Mouse (Mus musculus) urinary bladder, adult 2 months (tissue): ENCODE results near the gene Vamp8. TPM values are rescaled to one million over a fixed set of nuclear protein-coding genes. Genes with fewer than 3 reads are reported as not detected.

Experiments used
- DNase-seq: peaks from one replicate; pipeline ENCODE4 v3.0.0; 2022; ENCODE audit warnings: low spot score
- polyA plus RNA-seq: library from polyadenylated mRNA; depleted of rRNA; stranded (reverse); fragments of >200 nt; gene quantifications from 2 replicates; pipeline ENCODE4 v1.2.3, GENCODE M21; 2012; rRNA removed

Vamp8 gene
- polyA plus RNA-seq, 1 experiment, result 282 TPM

- no peak for DNase-seq
Observed at GRCm38 (mm10) chr6:72354025-72354424, 36.5 kb downstream of the Vamp8 start.

DNA sequence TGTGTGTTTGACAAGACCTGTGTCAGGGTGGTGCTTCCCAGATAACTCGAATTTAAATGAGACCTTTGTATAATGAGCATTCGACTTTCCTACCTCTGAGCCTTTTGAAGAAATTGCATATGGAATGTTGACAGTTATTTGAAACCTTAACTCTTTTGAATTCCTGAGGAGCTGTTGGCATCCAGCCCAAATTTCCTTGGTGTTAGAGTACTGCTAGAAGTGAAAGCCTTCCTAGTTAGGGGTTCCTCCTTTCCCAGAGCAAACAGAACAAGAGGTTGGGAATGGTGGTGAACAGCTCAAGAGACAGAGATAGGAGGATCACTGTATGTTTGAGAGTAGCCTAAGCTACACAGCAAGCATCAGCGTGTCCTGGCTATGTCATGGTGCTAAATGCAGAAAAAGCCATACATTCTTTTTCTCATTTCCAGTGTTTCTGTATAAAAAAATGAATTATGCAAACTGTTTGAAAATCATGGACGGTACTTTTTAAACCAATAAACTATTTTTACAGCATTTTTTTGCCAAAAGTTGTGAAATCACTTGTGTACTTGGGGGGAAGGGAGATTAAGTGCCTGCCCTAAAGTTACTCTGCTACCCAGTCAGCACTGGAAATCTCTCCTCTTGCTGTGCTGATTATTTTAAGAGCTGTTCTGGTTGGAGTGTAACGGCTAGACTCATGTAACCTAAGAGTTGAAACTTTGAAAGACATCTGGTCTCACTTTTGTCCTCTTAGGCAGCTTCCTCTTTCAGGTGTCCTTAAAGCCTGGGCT, 37.7 kb downstream of the Vamp8 start:
- no peak for DNase-seq

- DNase-seq, result no peak
Observed at GRCm38 (mm10) chr6:72350214-72350613, 40.3 kb downstream of the Vamp8 start.

- no peak for DNase-seq
Observed at GRCm38 (mm10) chr6:72348411-72348810, 42.1 kb downstream of the Vamp8 start.

DNA sequence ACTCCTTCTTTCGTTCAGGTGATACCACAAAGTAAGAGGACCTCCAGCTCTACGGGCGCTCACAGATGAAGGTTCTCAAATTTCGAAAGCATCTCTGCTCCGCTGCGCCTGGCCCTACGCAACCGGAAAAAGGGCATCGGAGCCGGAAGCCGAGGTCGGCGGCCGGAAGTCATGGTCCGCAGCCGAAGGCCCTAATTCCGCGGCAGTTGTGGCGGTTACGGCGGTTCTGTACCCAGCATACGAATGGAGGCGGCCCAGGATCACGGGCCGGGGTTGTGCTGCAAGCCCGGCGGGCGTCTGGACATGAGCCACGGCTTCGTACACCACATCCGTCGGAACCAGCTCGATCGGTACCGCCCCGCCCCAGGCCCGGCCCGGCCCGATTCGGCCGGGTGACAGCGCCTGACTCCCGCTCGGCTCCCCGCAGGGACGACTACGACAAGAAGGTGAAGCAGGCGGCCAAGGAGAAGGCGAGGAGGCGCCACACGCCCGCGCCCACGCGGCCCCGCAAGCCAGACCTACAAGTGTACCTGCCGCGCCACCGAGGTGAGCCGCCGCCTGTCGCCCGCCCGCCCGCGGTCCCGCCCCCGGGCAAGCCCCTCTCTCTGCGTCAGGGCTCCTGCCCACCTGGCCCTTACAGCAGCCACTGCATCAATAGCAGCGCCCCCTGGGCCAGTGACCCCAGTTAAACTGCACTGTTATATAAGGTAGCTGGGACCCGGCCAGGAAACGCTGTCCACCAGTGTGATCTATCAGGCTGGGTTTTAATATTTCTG, 43.1 kb downstream of the Vamp8 start, which contains the start of gene 0610030E20Rik:
Gene 0610030E20Rik, plus strand, starts transcription at position 152 of the 776 bp plus-strand sequence.
- DNase-seq, result peak; percentile 68

DNA sequence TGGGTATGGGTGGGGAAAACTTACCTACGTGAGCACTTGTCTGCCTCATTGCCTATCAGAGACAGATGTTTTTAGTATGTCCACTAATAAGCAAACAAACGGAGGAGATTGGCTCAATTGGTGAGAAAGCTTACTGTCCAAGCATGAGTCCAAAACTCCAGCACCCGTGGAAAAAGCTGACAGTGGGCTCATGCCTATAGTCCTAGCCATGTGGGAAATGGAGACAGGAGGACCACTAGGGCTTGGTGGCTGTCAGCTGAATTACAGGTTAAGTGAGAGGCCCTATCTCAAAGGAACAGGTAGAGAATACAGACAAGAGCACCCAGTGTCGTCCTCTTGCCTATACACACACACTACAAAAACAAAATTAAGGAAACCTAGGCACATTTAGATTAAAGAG, 44.2 kb downstream of the Vamp8 start:
- no peak for DNase-seq

DNA sequence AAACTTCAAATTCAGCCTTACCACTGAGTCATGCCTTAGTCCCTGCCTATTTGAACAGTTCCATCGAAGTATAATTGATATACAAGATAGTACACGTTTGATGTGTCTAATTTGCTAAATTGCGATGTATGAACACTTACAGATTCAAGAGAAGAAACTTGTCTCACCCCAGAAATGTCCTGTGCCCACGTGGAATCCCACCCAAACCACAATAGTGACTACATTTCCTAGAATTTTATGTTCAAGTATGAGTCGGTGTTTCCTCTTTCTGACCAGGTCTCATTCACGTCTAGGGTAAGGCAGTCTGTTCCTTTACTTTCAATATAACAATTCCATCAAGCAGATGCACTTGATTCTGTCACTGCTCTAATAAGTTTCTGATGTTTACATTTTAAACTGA, 44.9 kb downstream of the Vamp8 start:
- no peak for DNase-seq

- DNase-seq, result peak; percentile 81
Observed at GRCm38 (mm10) chr6:72345074-72345567, 45.4 kb downstream of the Vamp8 start, which contains the start of gene Usp39. Gene Usp39, minus strand, starts transcription at chr6:72345184.

DNA sequence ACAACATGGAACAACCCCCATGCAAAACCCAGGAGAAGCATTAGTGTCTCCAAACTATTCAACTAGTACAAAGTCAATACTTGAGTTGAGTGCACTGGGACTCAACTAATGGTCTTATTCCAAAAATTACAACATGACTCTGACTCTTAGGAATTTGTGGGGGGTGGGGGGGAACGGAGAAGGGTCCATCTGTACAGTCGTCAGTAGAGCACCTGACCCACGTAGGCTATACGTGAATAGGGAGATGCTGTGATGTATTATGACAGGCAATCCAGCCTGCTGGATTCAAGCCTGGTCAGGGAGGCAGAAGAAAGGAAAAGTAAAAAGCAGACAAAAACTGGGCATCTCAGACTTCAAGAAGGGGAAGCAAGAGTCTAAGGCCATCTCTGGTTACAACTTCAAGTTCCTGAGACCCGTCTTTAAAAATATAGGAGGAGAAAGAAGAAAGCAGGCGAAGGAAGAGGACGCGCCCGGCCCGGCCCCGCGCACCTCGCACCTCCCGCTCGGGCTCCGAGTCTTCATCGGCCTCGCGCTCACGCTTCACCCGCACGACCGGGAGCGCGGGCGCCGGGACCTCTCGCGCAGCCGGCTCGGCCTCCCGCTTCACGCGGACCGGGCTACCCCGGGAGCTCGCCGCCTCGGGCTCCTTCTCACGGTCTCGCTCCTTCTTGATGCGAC, 46.0 kb downstream of the Vamp8 start:
- DNase-seq, result no peak

DNA sequence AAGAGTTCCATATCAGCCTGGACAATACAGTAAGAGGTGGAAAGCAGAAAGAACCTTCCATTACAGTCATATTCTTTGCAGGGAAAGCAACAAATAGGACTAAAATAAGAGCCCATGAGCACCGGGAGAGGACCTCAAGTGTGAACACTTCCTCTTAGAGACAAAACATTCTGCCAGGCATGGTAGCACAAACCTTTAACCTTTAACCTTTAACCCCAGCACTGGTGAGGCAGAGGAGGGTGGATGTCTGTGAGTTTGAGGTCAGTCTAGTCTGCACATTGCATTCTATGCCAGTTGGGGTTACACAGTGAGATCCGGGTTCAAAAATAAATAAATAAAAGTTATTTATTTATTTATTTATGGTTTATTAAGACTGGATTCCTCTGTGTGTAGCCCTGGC, 50.0 kb downstream of the Vamp8 start:
- DNase-seq, result no peak

Other genes with a start within 250 kb of the Vamp8 start
- 20.2 and 24.1 TPM in 2 replicates for gene Atoh8, start 155.1 kb downstream of the Vamp8 start, polyA plus RNA-seq
- not detected in 2 replicates for gene Sftpb, start 86.1 kb downstream of the Vamp8 start, polyA plus RNA-seq
- 23.6 and 24.0 TPM in 2 replicates for gene Usp39, start 45.5 kb downstream of the Vamp8 start, polyA plus RNA-seq
- gene 0610030E20Rik, start 43.4 kb downstream of the Vamp8 start, polyA plus RNA-seq, result 28.1 and 37.6 TPM in 2 replicates
- 26.6 and 27.0 TPM in 2 replicates for gene Tmem150a, start 35.3 kb downstream of the Vamp8 start, polyA plus RNA-seq
- 88.8 and 100 TPM in 2 replicates for gene Rnf181, start 23.7 kb downstream of the Vamp8 start, polyA plus RNA-seq
- 91.1 and 102 TPM in 2 replicates for gene Vamp5, start 10.2 kb downstream of the Vamp8 start, polyA plus RNA-seq
- 27.3 and 31.4 TPM in 2 replicates for gene Ggcx, start 23.6 kb upstream of the Vamp8 start, polyA plus RNA-seq
- 176 and 243 TPM in 2 replicates for gene Mat2a, start 48.9 kb upstream of the Vamp8 start, polyA plus RNA-seq
- gene Sh2d6, start 131.0 kb upstream of the Vamp8 start, polyA plus RNA-seq, result 2.2 and 2.8 TPM in 2 replicates
- 115 and 129 TPM in 2 replicates for gene Capg, start 153.7 kb upstream of the Vamp8 start, polyA plus RNA-seq
- 18.4 and 19.1 TPM in 2 replicates for gene Elmod3, start 207.7 kb upstream of the Vamp8 start, polyA plus RNA-seq
- 19.6 and 22.7 TPM in 2 replicates for gene Retsat, start 207.8 kb upstream of the Vamp8 start, polyA plus RNA-seq
- gene Tgoln1, start 226.3 kb upstream of the Vamp8 start, polyA plus RNA-seq, result 68.9 and 70.1 TPM in 2 replicates